Mouse (Mus musculus): ENCODE measurements around the gene Rab34. TPM values are rescaled to one million over a fixed set of nuclear protein-coding genes. Genes with fewer than 3 reads are reported as not detected.

The Rab34 gene
- polyA plus RNA-seq (2011; ENCODE audit: insufficient read length, low read depth, missing spikeins) = 112 and 127 TPM in 2 replicates

DNA sequence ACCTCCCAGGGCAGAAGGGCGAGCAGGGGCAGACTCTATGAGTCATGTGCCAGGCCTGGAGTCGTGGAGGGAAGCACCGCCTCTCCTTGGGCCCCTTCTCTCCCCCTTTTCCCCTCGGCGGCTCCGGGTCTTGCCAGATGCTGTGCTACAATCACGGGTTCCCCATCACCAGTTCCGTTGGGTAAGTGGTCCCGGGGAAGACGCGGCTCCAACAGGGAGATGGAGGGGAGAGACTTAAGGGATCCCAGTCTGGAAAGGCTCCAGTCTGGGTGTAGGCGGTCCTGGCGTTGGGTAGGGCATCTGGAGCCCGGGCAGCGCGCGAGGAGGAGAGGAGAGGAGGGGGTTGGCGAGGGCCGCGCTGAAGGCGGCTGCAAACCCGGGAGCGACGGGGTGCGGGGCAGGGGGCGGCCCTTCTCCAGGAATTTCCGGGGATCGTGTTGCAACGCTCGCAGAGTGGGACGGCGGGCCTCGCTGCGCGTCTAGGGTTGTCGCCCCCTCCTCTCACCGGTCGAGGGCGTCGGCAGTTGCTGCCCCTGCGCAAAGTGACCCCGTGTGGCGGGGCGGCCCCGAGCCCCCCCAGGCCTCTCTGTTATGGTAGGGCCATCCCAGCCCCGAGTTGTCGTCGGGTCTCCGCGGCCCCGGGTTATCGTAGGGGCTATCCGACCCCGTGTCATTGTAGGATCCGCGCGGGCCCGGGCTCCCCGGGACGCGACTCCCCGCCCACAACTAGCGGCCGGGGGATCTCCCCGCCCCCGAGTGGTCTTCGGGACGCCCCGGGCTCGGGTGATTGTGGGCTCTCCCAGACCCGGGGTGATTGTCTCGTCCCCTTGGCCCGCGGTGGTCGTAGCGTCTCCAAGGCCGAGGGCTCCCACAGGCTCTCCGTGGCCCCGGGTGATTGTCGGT is at the start of gene Rab34:
TSS of gene Rab34 (plus strand) at position 100 of the 903 bp plus-strand sequence.
- Histone ChIP-seq H3K4me3 (ENCODE audit: insufficient read depth, low read length) (peak within 1 kb of the TSS; percentile 67), H3K27ac (ENCODE audit: insufficient read depth, low read length) (peak within 1 kb of the TSS; percentile 94), H3K4me1 (ENCODE audit: control insufficient read depth, insufficient read depth, low read length) (peaks cover 5% of the 10 kb centered on the region; the same call in 1 of the 2 replicates)
- no peak for TF ChIP-seq CTCF (IDR thresholded peaks at IDR 0.05; ENCODE audit: borderline replicate concordance, insufficient read depth, low read length)
- peak; percentile 66 for TF ChIP-seq POLR2A (IDR thresholded peaks at IDR 0.05; ENCODE audit: low read depth, low read length)

DNA sequence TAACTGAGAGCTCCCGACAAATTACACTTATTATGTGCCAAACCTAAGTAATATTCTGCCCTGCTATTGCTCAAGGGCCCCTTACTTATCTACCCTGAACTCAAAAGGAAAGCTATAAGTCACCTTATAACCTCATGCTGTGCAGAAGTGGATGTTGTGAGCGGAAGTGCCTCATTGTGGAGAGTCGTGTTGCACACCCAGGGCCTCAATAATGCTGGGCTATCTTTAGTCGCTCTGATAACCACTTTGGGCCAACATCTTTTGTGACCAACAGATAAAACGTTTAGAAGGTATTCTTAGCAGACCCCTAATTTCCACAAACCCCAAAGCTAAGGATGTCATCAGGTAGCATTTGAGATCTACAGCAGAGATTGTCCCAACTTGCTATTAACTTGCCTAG is 47.6 kb upstream of the Rab34 start:
- H3K27ac ChIP-seq (ENCODE audit: insufficient read depth, low read length) = no peak overlapping the region
- TF ChIP-seq POLR2A (IDR thresholded peaks at IDR 0.05; ENCODE audit: low read depth, low read length) (no peak), CTCF (IDR thresholded peaks at IDR 0.05; ENCODE audit: borderline replicate concordance, insufficient read depth, low read length) (no peak)
- no peak overlapping the region for H3K4me3 ChIP-seq (ENCODE audit: insufficient read depth, low read length)
- no peaks in the 10 kb centered on the region for H3K4me1 ChIP-seq (ENCODE audit: control insufficient read depth, insufficient read depth, low read length)

DNA sequence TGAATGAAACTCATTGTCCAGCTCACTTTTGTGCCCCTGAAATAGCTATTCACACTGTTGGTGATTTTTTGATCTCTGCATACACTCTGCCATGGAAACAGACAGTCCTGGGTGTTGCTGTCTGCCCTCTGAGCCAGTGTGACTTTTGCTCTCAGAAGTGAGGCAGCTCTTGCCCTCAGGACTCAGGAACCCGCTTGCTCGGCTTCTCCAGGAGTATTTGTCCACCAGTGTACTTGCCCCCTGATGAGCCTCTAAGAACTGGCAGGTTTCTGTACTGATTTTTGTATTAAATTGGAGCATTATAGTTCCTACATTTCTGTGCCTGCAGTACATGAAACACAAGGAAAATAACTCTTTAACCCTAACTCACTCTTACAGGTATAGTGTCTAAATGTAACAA is 44.7 kb upstream of the Rab34 start:
- no peak overlapping the region for H3K27ac ChIP-seq (ENCODE audit: insufficient read depth, low read length)
- TF ChIP-seq CTCF (IDR thresholded peaks at IDR 0.05; ENCODE audit: borderline replicate concordance, insufficient read depth, low read length) (no peak), POLR2A (IDR thresholded peaks at IDR 0.05; ENCODE audit: low read depth, low read length) (no peak)
- H3K4me1 ChIP-seq (ENCODE audit: control insufficient read depth, insufficient read depth, low read length) = 0 out of 2 replicates have a peak, but pooled peaks cover 4% of the 10 kb centered on the region
- no peak overlapping the region for H3K4me3 ChIP-seq (ENCODE audit: insufficient read depth, low read length)

DNA sequence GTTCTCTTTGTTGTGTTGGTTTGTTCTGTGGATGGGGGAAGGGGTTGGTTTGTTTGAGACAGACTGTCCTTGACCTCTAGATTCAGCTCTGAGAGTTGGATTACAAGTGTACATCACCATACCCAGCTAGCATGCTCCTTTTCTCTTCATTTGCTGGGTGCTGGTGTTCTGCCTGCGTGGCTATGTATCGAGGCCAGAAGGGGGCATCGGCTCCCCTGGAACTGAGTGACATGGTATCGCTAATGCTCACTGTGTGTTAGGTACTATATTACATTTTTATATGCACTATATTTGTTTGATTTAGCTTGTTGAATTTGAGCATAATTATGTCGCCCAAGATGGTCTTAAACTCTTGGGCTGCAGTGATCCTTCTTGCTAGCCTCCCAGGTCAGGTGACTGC is 42.1 kb upstream of the Rab34 start:
- H3K4me3 ChIP-seq (ENCODE audit: insufficient read depth, low read length) = no peak overlapping the region
- TF ChIP-seq CTCF (IDR thresholded peaks at IDR 0.05; ENCODE audit: borderline replicate concordance, insufficient read depth, low read length) (peak; percentile 26; the same call in 1 of the 2 replicates), POLR2A (IDR thresholded peaks at IDR 0.05; ENCODE audit: low read depth, low read length) (no peak)
- no peak overlapping the region for H3K27ac ChIP-seq (ENCODE audit: insufficient read depth, low read length)
- H3K4me1 ChIP-seq (ENCODE audit: control insufficient read depth, insufficient read depth, low read length) = 0 out of 2 replicates have a peak, but pooled peaks cover 4% of the 10 kb centered on the region

DNA sequence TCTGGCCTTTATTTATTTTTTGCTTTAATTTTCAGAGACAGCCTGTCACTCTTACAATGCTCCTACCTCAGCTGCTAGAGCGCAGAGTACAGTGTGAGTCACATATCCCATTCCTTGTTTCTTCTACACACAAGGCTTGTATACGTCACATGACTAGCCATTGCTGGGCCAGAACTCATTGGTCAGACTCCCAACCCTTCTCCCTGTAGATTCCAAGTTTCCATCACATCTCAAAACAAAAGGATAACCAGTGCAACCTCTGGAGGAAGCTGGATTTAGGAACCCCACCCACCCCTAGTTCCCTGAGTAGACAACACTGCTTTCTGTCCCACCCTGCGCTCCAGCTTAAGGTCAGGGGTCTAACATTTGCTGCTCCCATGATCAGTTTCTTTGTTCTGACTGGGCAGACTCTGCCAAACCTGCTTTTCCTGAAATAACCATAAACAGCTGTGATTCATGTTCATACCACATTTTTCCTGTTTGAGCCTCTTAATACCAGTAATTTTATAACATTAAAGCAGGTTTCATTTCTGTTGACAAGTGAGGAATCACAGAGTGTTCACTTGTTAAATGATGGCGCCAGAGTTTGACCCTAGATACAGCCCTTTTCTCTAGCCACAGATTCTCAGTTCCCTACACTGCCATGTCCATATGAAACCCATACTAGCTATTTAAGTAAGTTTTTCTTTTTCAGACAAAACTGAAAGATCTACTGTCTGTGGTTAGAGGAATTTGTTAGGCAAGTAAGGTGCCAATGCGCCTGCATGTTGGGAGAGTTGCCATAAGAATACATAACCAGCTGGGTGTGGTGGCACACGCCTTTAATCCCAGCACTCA is 41.3 kb upstream of the Rab34 start:
- 0 out of 2 replicates have a peak, but pooled peaks cover 4% of the 10 kb centered on the region for H3K4me1 ChIP-seq (ENCODE audit: control insufficient read depth, insufficient read depth, low read length)
- H3K4me3 ChIP-seq (ENCODE audit: insufficient read depth, low read length) = no peak overlapping the region
- peak overlapping the region; percentile 28; the same call in 1 of the 2 replicates for H3K27ac ChIP-seq (ENCODE audit: insufficient read depth, low read length)
- TF ChIP-seq CTCF (IDR thresholded peaks at IDR 0.05; ENCODE audit: borderline replicate concordance, insufficient read depth, low read length) = no peak
- TF ChIP-seq POLR2A (IDR thresholded peaks at IDR 0.05; ENCODE audit: low read depth, low read length) = no peak

DNA sequence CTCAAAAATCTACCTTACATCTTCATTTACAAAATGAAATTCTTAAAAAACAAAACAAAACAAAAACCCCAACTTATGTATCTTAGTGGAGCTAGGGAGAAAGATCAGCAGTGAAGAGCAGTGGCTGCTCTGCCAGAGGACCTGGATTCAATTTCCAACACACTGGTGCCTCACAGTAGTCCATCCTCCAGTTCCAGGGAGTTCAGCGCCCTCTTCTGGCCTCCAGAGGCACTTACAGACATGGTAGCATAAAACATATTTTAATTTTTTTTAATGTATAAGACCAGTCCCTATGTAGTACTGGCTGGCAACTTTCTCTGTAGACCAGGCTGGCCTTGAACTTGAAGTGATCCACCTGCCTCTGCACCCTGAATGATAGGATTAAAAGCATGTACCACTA is 37.1 kb upstream of the Rab34 start:
- TF ChIP-seq CTCF (IDR thresholded peaks at IDR 0.05; ENCODE audit: borderline replicate concordance, insufficient read depth, low read length) (peak; percentile 39; the same call in 1 of the 2 replicates), POLR2A (IDR thresholded peaks at IDR 0.05; ENCODE audit: low read depth, low read length) (no peak)
- Histone ChIP-seq H3K4me1 (ENCODE audit: control insufficient read depth, insufficient read depth, low read length) (0 out of 2 replicates have a peak, but pooled peaks cover 9% of the 10 kb centered on the region), H3K4me3 (ENCODE audit: insufficient read depth, low read length) (no peak overlapping the region), H3K27ac (ENCODE audit: insufficient read depth, low read length) (no peak overlapping the region)

DNA sequence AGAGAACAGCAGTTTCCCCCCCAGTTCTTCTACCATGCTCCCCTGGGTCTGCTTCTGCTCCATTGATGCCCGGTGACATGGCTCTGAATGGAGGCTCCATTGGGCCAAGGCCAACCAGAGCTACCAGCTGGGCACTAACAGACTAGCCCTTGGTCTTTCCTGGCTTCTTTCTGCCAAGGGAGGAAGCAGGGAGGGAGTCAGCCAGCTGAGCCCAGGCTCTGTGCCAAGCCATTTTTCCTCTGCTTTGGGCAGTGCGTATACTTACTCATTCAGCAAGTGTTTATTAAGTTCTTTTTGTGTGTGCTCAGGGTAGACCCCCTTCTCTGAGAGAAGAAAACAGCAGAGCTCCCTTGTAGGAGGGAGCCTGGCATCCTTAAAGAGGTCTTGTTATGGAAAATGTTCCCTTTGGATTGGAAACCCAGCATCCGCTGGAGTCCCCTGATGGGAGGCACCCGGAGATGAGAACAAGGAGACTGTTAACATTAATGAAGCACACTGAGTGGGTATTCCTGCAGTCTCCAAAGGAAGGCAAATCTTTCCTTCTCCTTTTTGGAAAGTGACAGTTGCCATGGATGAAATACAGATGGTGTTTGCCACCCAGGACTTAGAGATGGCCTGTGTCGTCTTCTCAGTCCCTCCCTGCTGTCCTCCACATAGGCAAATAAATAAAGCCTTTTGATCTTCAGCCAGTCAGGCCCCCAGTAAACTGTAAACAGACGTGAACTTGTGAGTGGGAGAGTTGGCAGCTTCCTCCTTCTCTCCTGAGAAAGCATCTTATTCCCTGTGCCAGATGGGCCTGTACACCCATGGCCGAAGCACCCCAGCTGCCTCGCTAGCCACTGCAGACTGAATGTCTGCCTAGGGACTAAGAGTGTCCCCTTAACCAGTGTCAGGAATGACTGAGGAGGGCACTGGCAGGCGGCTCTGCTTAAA is 35.7 kb upstream of the Rab34 start:
- no peak for TF ChIP-seq POLR2A (IDR thresholded peaks at IDR 0.05; ENCODE audit: low read depth, low read length)
- TF ChIP-seq CTCF (IDR thresholded peaks at IDR 0.05; ENCODE audit: borderline replicate concordance, insufficient read depth, low read length) = no peak
- Histone ChIP-seq H3K4me1 (ENCODE audit: control insufficient read depth, insufficient read depth, low read length) (0 out of 2 replicates have a peak, but pooled peaks cover 5% of the 10 kb centered on the region), H3K27ac (ENCODE audit: insufficient read depth, low read length) (no peak overlapping the region; the same call in 1 of the 2 replicates), H3K4me3 (ENCODE audit: insufficient read depth, low read length) (no peak overlapping the region)

DNA sequence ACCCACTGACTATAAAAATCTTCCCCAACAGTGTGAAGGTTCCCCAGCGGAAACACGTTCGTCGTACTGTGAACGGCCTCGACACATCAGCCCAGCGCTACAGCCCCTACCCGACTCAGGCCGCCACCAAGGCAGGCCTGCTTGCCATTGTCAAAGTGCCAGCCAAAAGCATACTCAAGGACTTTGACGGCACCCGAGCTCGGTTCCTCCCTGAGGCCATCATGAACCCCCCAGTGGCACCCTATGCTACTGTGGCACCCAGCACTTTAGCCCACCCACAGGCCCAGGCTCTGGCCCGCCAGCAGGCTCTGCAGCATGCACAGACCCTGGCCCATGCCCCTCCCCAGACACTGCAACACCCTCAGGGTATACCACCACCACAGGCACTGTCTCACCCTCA is 34.5 kb upstream of the Rab34 start:
- 0 out of 2 replicates have a peak, but pooled peaks cover 5% of the 10 kb centered on the region for H3K4me1 ChIP-seq (ENCODE audit: control insufficient read depth, insufficient read depth, low read length)
- no peak overlapping the region for H3K27ac ChIP-seq (ENCODE audit: insufficient read depth, low read length)
- no peak overlapping the region for H3K4me3 ChIP-seq (ENCODE audit: insufficient read depth, low read length)
- TF ChIP-seq POLR2A (IDR thresholded peaks at IDR 0.05; ENCODE audit: low read depth, low read length) (no peak), CTCF (IDR thresholded peaks at IDR 0.05; ENCODE audit: borderline replicate concordance, insufficient read depth, low read length) (no peak)

All from embryonic fibroblast, embryonic 13.5 days (primary cell).